Mouse (Mus musculus) limb, embryonic 14.5 days (tissue): ENCODE data around the gene Chn1. TPM values are rescaled to one million over a fixed set of nuclear protein-coding genes. Genes with fewer than 3 reads are reported as not detected.
A peak's percentile ranks its signal among the peaks of the same experiment; 100 is the strongest.

Experiments
- ATAC-seq: fragments of 200-750 bp; cut with Nextera tagmentation; 2 replicates; pipeline ENCODE4 v1.8.0; 2017; ENCODE audit warnings: low read depth, moderate number of reproducible peaks, moderate TSS enrichment; ENCODE audit not compliant: low FRiP score
- DNase-seq: peaks from one replicate; pipeline ENCODE4 v3.0.0-alpha.2; 2015; ENCODE audit warnings: low spot score
- H3K27ac ChIP-seq: fragments of 300-500 bp; sonication (generic); replicated peaks from 2 replicates; pipeline ENCODE4 v1.5.1; 2014; ENCODE audit warnings: low read depth, mild to moderate bottlenecking, low read length, moderate library complexity, mixed read lengths
- H3K27me3 ChIP-seq: fragments of 300-500 bp; sonication (generic); 2 replicates; pipeline ENCODE4 v1.6.1; 2014; ENCODE audit warnings: low read length, mixed read lengths; ENCODE audit not compliant: control insufficient read depth, insufficient read depth
- H3K36me3 ChIP-seq: fragments of 300-500 bp; sonication (generic); 2 replicates; pipeline ENCODE4 v1.6.1; 2014; ENCODE audit warnings: mild to moderate bottlenecking, low read length, moderate library complexity, mixed read lengths; ENCODE audit not compliant: control insufficient read depth, insufficient read depth
- H3K4me1 ChIP-seq: fragments of 300-500 bp; sonication (generic); 2 replicates; pipeline ENCODE4 v1.6.1; 2014; ENCODE audit warnings: antibody characterized with exemption, low read length, mixed read lengths; ENCODE audit not compliant: control insufficient read depth, insufficient read depth
- H3K4me2 ChIP-seq: fragments of 300-500 bp; sonication (generic); replicated peaks from 2 replicates; pipeline ENCODE4 v1.6.1; 2014; ENCODE audit warnings: low read depth, mild to moderate bottlenecking, low read length, moderate library complexity; ENCODE audit not compliant: severe bottlenecking
- H3K4me3 ChIP-seq: fragments of 300-500 bp; sonication (generic); replicated peaks from 2 replicates; pipeline ENCODE4 v1.5.1; 2014; ENCODE audit warnings: low read length
- H3K9ac ChIP-seq: fragments of 300-500 bp; sonication (generic); 2 replicates; pipeline ENCODE4 v1.6.1; 2014; ENCODE audit warnings: mild to moderate bottlenecking, low read depth, low read length, moderate library complexity; ENCODE audit not compliant: severe bottlenecking
- H3K9me3 ChIP-seq: fragments of 300-500 bp; sonication (generic); 2 replicates; pipeline ENCODE4 v1.6.1; 2016; ENCODE audit warnings: low read length; ENCODE audit not compliant: control insufficient read depth
- POLR2A ChIP-seq: fragments of 200-500 bp; IDR thresholded peaks from 2 replicates; pipeline ENCODE4 v1.8.0; 2012; ENCODE audit warnings: inconsistent platforms, mild to moderate bottlenecking, moderate library complexity, borderline replicate concordance; ENCODE audit not compliant: insufficient read depth, insufficient read length; ENCODE audit errors: extremely low read depth
- WGBS: fragments of 180-500 bp; shearing (Covaris S2); extraction: QIAGEN DNeasy Blood & Tissue Kit; methylation state at CpG from one replicate; pipeline ENCODE4 v1.1.7; 2014; 5-methylcytosine and 5-hydroxymethylcytosine counted together
- polyA plus RNA-seq, 2 experiments: library from polyadenylated mRNA; depleted of rRNA in 1 of 2; stranded (reverse) in 1 of 2; unstranded in 1 of 2; fragments of >200 nt; fragmentation: Nextera tagmentation in 1 of 2; extraction: Ambion mirVana in 1 of 2; gene quantifications; 2 replicates each; pipeline versions ENCODE4 v1.2.1 to v1.2.3; 2012 to 2014

The Chn1 gene
- polyA plus RNA-seq, 2 experiments = 29.3 to 47.8 TPM

DNA sequence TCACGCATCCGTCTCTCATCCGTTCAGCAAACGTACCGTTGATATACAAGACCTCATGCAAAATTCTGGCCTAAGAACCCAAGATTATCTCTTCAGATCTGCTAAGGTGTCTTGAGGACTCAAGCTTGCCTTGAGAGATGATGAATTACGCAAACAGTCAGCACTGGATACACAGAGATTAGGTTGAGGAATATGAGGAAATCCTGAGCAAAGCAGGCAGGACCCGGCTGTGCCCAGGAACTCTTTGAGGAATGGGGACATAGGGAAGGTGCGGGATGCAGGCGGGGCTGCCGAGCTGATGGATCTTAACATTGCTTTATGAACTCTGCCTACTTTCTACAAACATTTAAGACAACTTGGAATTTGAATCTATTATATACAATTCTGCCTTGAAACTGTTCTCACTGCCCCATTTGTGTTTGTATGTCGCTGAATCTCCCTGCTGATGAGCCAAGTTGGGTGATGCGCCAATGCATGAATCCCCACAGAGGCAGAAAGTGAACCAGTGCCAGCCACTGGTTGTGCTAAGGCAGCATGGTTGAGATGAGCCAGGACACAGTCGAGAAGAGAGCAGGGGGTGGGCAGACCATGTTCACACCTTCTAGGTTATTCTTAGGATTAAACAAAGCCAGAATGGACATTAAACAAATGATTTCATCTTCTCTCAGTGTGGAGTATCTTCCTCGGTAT, 5.3 kb upstream of the Chn1 start:
- no peak for DNase-seq
- H3K9me3 ChIP-seq = no peaks in the 10 kb centered on the region
- no peak overlapping the region for H3K27ac ChIP-seq
- ATAC-seq = no peak
- H3K4me2 ChIP-seq = no peak overlapping the region
- H3K9ac ChIP-seq = no peak overlapping the region
- 88% methylated on average over 14 of the region's 14 CpGs for WGBS
- 0 out of 2 replicates have a peak, but pooled peaks cover 6% of the 10 kb centered on the region for H3K4me1 ChIP-seq
- no peaks in the 10 kb centered on the region for H3K36me3 ChIP-seq
- no peak overlapping the region for H3K4me3 ChIP-seq
- TF ChIP-seq POLR2A = no peak
- H3K27me3 ChIP-seq = no peaks in the 10 kb centered on the region

DNA sequence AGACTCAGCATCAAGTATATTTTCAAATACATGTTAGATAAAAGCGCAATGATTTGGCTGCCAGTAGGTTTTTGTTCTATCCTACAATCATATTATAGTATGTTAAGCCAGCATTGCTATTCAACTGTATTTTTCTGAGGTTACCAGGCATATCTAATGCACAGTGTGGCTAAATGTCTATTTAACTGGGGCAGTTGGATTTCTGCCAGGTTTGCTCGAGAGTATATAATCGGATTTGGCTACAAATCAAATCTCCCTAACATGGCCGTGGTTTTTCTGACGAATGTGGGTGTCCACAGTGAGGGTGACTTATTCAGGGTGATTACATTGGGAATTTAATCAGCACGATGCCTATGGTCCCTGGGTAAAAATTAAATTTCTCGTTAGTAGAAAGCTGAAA, 4.7 kb upstream of the Chn1 start:
- no peak overlapping the region for H3K9ac ChIP-seq
- no peaks in the 10 kb centered on the region for H3K9me3 ChIP-seq
- H3K36me3 ChIP-seq = no peaks in the 10 kb centered on the region
- WGBS = 44% methylated on average over 7 of the region's 7 CpGs
- no peak for ATAC-seq
- no peak overlapping the region for H3K27ac ChIP-seq
- TF ChIP-seq POLR2A = no peak
- no peak for DNase-seq
- no peak overlapping the region for H3K4me3 ChIP-seq
- 0 out of 2 replicates have a peak, but pooled peaks cover 7% of the 10 kb centered on the region for H3K4me1 ChIP-seq
- H3K4me2 ChIP-seq = no peak overlapping the region
- no peaks in the 10 kb centered on the region for H3K27me3 ChIP-seq

GRCm38 (mm10) chr2:73779016-73779595, 4.0 kb upstream of the Chn1 start:
- WGBS = 64% methylated on average over 4 of the region's 4 CpGs
- H3K4me3 ChIP-seq = no peak overlapping the region

DNA sequence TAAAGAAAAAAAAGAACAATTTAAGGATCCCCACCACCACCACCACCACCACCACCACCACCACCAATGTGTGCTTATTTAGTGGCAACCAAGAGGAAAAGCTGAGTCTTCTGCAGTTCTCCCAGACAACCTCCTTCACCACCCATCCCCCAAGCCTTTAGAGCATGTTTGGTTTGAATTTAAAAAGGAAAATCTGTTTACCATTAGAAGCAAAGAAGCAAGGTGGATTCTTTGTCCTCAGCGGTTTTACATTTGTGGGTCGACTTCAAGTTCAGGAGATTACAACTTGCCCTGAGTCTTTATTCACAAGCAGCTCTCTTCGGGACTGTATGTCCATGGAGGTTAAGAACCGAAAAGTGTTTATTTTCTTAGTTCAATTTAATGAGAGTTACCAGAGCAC, 1.8 kb upstream of the Chn1 start:
- Histone ChIP-seq H3K4me1 (0 out of 2 replicates have a peak, but pooled peaks cover 10% of the 10 kb centered on the region), H3K9me3 (no peaks in the 10 kb centered on the region), H3K4me3 (no peak overlapping the region), H3K9ac (no peak overlapping the region), H3K27ac (no peak overlapping the region), H3K36me3 (no peaks in the 10 kb centered on the region), H3K4me2 (no peak overlapping the region), H3K27me3 (no peaks in the 10 kb centered on the region)
- ATAC-seq (no peak), DNase-seq (no peak)
- WGBS = 9% methylated on average over 4 of the region's 4 CpGs
- no peak for TF ChIP-seq POLR2A

More at GRCm38 (mm10) chr2:73779016-73779595, 4.0 kb upstream of the Chn1 start:
- Histone ChIP-seq H3K4me2 (no peak overlapping the region), H3K4me1 (0 out of 2 replicates have a peak, but pooled peaks cover 9% of the 10 kb centered on the region), H3K9ac (no peak overlapping the region), H3K27ac (no peak overlapping the region), H3K36me3 (no peaks in the 10 kb centered on the region), H3K9me3 (no peaks in the 10 kb centered on the region), H3K27me3 (no peaks in the 10 kb centered on the region)
- DNase-seq (no peak), ATAC-seq (no peak)
- no peak for TF ChIP-seq POLR2A

- no peaks in the 10 kb centered on the region for H3K9me3 ChIP-seq
- DNase-seq = no peak
- peak overlapping the region; percentile 73 for H3K4me3 ChIP-seq
- no peak overlapping the region for H3K27ac ChIP-seq
- 1% methylated on average over 22 of the region's 22 CpGs for WGBS
- H3K4me1 ChIP-seq = 0 out of 2 replicates have a peak, but pooled peaks cover 10% of the 10 kb centered on the region
- no peaks in the 10 kb centered on the region for H3K27me3 ChIP-seq
- TF ChIP-seq POLR2A = no peak
- ATAC-seq = no peak
- H3K4me2 ChIP-seq = peak overlapping the region; percentile 84
- peak overlapping the region; percentile 84 for H3K9ac ChIP-seq
- no peaks in the 10 kb centered on the region for H3K36me3 ChIP-seq
These were observed 651 bp upstream of the Chn1 start for GRCm38 (mm10) chr2:73775683-73776310.
